Mouse (Mus musculus): Measurements from ENCODE around the gene Arxes1. TPM values are rescaled to one million over a fixed set of nuclear protein-coding genes. Genes with fewer than 3 reads are reported as not detected.
"Not testable (repeated sequence)": the region's sequence is repeated elsewhere in the genome, so short reads cannot be mapped to it uniquely, and the experiment has no call there.

The Arxes1 gene
- polyA plus RNA-seq, 1 experiment from 2014 or later: 27.5 TPM

- no peaks in the 10 kb centered on the region for H3K36me3 ChIP-seq (ENCODE audit: control insufficient read depth, insufficient read depth, low read length)
- H3K27ac ChIP-seq (replicated peaks in 1 of 2; ENCODE audit: control insufficient read depth in 1 of 2, insufficient read depth in 1 of 2, low read depth in 2 of 2, low read length in 2 of 2): no peak overlapping the region
- no peaks in the 10 kb centered on the region for H3K27me3 ChIP-seq (ENCODE audit: control insufficient read depth, insufficient read depth, low read length)
- ATAC-seq (ENCODE audit: insufficient number of reproducible peaks, insufficient read depth, low FRiP score, low read depth): no peak
- no peak overlapping the region for H3K4me3 ChIP-seq (ENCODE audit: control insufficient read depth in 1 of 2, insufficient read depth in 1 of 2, low read depth in 1 of 2, low read length in 2 of 2)
- 16% methylated on average over 2 of the region's 2 CpGs for WGBS
- H3K9me3 ChIP-seq (ENCODE audit: control insufficient read depth, low read length): no peaks in the 10 kb centered on the region
- no peak overlapping the region for H3K9ac ChIP-seq (ENCODE audit: low read length)
- H3K4me2 ChIP-seq (ENCODE audit: low read length): no peak overlapping the region
- no peaks in the 10 kb centered on the region for H3K4me1 ChIP-seq (ENCODE audit: control insufficient read depth in 2 of 2, insufficient read depth in 2 of 2, low read length in 2 of 2)
Measured at GRCm38 (mm10) chrX:136014392-136014791, 18.8 kb upstream of the Arxes1 start.

GRCm38 (mm10) chrX:136030331-136030730 lies 2.8 kb upstream of the Arxes1 start:
- ATAC-seq (ENCODE audit: insufficient number of reproducible peaks, insufficient read depth, low FRiP score, low read depth): no peak
- no peak overlapping the region for H3K4me2 ChIP-seq (ENCODE audit: low read length)
- H3K36me3 ChIP-seq (ENCODE audit: control insufficient read depth, insufficient read depth, low read length): no peaks in the 10 kb centered on the region
- no peaks in the 10 kb centered on the region for H3K27me3 ChIP-seq (ENCODE audit: control insufficient read depth, insufficient read depth, low read length)
- H3K9me3 ChIP-seq (ENCODE audit: control insufficient read depth, low read length): no peaks in the 10 kb centered on the region
- no peaks in the 10 kb centered on the region for H3K4me1 ChIP-seq (ENCODE audit: control insufficient read depth in 2 of 2, insufficient read depth in 2 of 2, low read length in 2 of 2)
- no peak overlapping the region for H3K4me3 ChIP-seq (ENCODE audit: control insufficient read depth in 1 of 2, insufficient read depth in 1 of 2, low read depth in 1 of 2, low read length in 2 of 2)
- 71% methylated on average over 1 of the region's 1 CpGs for WGBS
- H3K9ac ChIP-seq (ENCODE audit: low read length): no peak overlapping the region
- H3K27ac ChIP-seq (replicated peaks in 1 of 2; ENCODE audit: control insufficient read depth in 1 of 2, insufficient read depth in 1 of 2, low read depth in 2 of 2, low read length in 2 of 2): no peak overlapping the region

DNA sequence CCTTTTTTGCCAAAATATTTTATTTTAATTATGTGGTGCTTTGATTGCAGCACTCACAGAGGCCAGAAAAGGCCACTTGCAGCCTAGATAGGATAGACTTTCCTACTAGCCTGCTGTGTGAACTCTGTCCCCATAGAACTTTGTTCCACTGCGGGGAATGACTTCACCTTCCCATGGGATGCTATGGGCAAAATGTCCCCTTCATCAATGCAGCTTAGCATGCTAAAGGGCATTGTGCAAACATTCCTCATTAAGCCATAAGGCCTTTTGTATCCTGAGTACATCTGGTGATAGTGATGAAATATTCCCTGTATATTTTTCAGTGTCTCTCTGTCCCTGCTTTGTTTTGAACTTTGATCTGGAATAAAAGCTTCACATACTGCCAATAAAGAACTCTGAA lies 10.6 kb downstream of the Arxes1 start:
- no peaks in the 10 kb centered on the region for H3K27me3 ChIP-seq (ENCODE audit: control insufficient read depth, insufficient read depth, low read length)
- no peaks in the 10 kb centered on the region for H3K4me1 ChIP-seq (ENCODE audit: control insufficient read depth in 2 of 2, insufficient read depth in 2 of 2, low read length in 2 of 2)
- H3K36me3 ChIP-seq (ENCODE audit: control insufficient read depth, insufficient read depth, low read length): no peaks in the 10 kb centered on the region
- WGBS: 81% methylated on average over 1 of the region's 1 CpGs
- no peak overlapping the region for H3K27ac ChIP-seq (replicated peaks in 1 of 2; ENCODE audit: control insufficient read depth in 1 of 2, insufficient read depth in 1 of 2, low read depth in 2 of 2, low read length in 2 of 2)
- no peak overlapping the region for H3K4me3 ChIP-seq (ENCODE audit: control insufficient read depth in 1 of 2, insufficient read depth in 1 of 2, low read depth in 1 of 2, low read length in 2 of 2)
- no peak overlapping the region for H3K4me2 ChIP-seq (ENCODE audit: low read length)
- H3K9me3 ChIP-seq (ENCODE audit: control insufficient read depth, low read length): no peaks in the 10 kb centered on the region
- no peak overlapping the region for H3K9ac ChIP-seq (ENCODE audit: low read length)
- no peak for ATAC-seq (ENCODE audit: insufficient number of reproducible peaks, insufficient read depth, low FRiP score, low read depth)

- no peaks in the 10 kb centered on the region for H3K4me1 ChIP-seq (ENCODE audit: control insufficient read depth in 2 of 2, insufficient read depth in 2 of 2, low read length in 2 of 2)
- no peak overlapping the region for H3K4me2 ChIP-seq (ENCODE audit: low read length)
- WGBS: 12% methylated on average over 5 of the region's 5 CpGs
- H3K9ac ChIP-seq (ENCODE audit: low read length): no peak overlapping the region
- H3K36me3 ChIP-seq (ENCODE audit: control insufficient read depth, insufficient read depth, low read length): no peaks in the 10 kb centered on the region
- H3K4me3 ChIP-seq (ENCODE audit: control insufficient read depth in 1 of 2, insufficient read depth in 1 of 2, low read depth in 1 of 2, low read length in 2 of 2): no peak overlapping the region
- ATAC-seq (ENCODE audit: insufficient number of reproducible peaks, insufficient read depth, low FRiP score, low read depth): no peak
- H3K27ac ChIP-seq (replicated peaks in 1 of 2; ENCODE audit: control insufficient read depth in 1 of 2, insufficient read depth in 1 of 2, low read depth in 2 of 2, low read length in 2 of 2): no peak overlapping the region
- H3K9me3 ChIP-seq (ENCODE audit: control insufficient read depth, low read length): no peaks in the 10 kb centered on the region
- no peaks in the 10 kb centered on the region for H3K27me3 ChIP-seq (ENCODE audit: control insufficient read depth, insufficient read depth, low read length)
Measured at GRCm38 (mm10) chrX:136047528-136047927, 14.4 kb downstream of the Arxes1 start.

DNA sequence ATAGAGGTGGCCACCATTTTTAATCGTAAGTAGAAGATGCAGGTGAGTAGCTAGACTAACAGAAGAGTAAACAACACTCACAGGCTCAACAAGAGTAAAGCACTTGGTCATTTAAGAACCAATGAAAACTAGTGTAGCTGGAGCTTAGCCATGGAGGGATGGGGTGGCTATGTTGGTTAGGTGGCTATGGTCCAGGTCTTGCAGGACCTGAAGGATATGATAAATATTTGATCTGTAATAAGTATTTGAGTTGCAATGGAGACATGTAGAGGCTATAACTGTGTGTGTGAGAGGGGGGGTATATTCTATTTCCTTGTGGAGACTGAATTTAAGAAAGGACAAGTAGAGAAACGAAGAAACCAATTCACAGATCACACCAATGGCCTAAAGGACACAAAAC lies 18.1 kb downstream of the Arxes1 start:
- ATAC-seq (ENCODE audit: insufficient number of reproducible peaks, insufficient read depth, low FRiP score, low read depth): no peak
- no peak overlapping the region for H3K27ac ChIP-seq (replicated peaks in 1 of 2; ENCODE audit: control insufficient read depth in 1 of 2, insufficient read depth in 1 of 2, low read depth in 2 of 2, low read length in 2 of 2)
- no peaks in the 10 kb centered on the region for H3K27me3 ChIP-seq (ENCODE audit: control insufficient read depth, insufficient read depth, low read length)
- no peaks in the 10 kb centered on the region for H3K9me3 ChIP-seq (ENCODE audit: control insufficient read depth, low read length)
- WGBS: 67% methylated on average over 2 of the region's 2 CpGs
- no peak overlapping the region for H3K4me3 ChIP-seq (ENCODE audit: control insufficient read depth in 1 of 2, insufficient read depth in 1 of 2, low read depth in 1 of 2, low read length in 2 of 2)
- no peak overlapping the region for H3K4me2 ChIP-seq (ENCODE audit: low read length)
- no peaks in the 10 kb centered on the region for H3K4me1 ChIP-seq (ENCODE audit: control insufficient read depth in 2 of 2, insufficient read depth in 2 of 2, low read length in 2 of 2)
- H3K36me3 ChIP-seq (ENCODE audit: control insufficient read depth, insufficient read depth, low read length): no peaks in the 10 kb centered on the region
- H3K9ac ChIP-seq (ENCODE audit: low read length): no peak overlapping the region

- WGBS: 48% methylated on average over 1 of the region's 1 CpGs
- no peak for ATAC-seq (ENCODE audit: insufficient number of reproducible peaks, insufficient read depth, low FRiP score, low read depth)
- H3K9ac ChIP-seq (ENCODE audit: low read length): no peak overlapping the region
Measured at GRCm38 (mm10) chrX:136060698-136061097, 27.5 kb downstream of the Arxes1 start.

DNA sequence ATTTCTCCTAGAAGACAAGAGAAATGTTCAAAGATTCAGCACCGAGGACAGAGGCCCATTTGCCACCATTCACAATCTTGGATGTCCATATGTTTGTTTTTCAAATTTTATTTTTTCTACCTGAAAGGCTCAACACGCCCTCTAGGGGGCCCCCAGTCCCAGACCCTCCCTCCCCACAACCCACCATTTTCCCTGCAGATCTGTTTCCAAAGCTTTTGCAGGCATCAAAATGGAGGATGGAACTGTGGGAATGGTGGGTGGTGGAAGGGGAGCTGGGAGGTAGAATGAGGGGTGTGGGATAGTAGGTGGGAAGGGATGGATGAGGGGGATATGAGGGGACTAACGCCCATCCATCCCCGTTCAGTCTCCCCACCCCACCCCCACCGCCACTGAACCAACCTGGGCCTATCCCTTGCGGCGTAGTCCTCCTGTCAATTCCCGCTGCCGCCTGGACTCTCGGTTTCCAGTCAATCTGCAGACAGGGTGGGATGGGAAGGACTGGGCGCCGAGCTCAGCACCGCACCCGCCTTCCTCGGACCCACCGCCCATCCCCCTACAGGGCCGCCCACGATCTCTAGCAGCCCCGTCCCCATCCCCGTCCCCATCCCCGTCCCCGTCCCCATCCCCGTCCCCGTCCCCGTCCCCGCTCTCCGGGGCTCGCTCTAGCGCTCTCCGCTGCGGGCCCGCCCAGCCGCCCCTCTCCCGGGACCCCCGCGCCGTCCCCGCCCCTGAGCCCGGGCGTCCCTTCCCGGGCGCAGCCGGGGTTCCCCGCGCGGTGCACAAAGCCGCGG lies 34.2 kb downstream of the Arxes1 start:
- 23% methylated on average over 14 of the region's 48 CpGs for WGBS
- Histone ChIP-seq H3K4me2 (ENCODE audit: low read length) (peak overlapping the region; percentile 56), H3K4me3 (ENCODE audit: control insufficient read depth in 1 of 2, insufficient read depth in 1 of 2, low read depth in 1 of 2, low read length in 2 of 2) (peak overlapping the region; percentile 18; a peak in 2 of 4 replicates)
- H3K9ac ChIP-seq (ENCODE audit: low read length); H3K27ac ChIP-seq (replicated peaks in 1 of 2; ENCODE audit: control insufficient read depth in 1 of 2, insufficient read depth in 1 of 2, low read depth in 2 of 2, low read length in 2 of 2); H3K9me3 ChIP-seq (ENCODE audit: control insufficient read depth, low read length); H3K36me3 ChIP-seq (ENCODE audit: control insufficient read depth, insufficient read depth, low read length); H3K27me3 ChIP-seq (ENCODE audit: control insufficient read depth, insufficient read depth, low read length); H3K4me1 ChIP-seq (ENCODE audit: control insufficient read depth in 2 of 2, insufficient read depth in 2 of 2, low read length in 2 of 2): not testable (repeated sequence)
- 0 out of 2 replicates have a peak, but pooled peaks have one; percentile 13 for ATAC-seq (ENCODE audit: insufficient number of reproducible peaks, insufficient read depth, low FRiP score, low read depth)

More at GRCm38 (mm10) chrX:136060698-136061097, 27.5 kb downstream of the Arxes1 start:
- no peak overlapping the region for H3K4me2 ChIP-seq (ENCODE audit: low read length)
- H3K4me3 ChIP-seq (ENCODE audit: control insufficient read depth in 1 of 2, insufficient read depth in 1 of 2, low read depth in 1 of 2, low read length in 2 of 2): no peak overlapping the region
- H3K27ac ChIP-seq (replicated peaks in 1 of 2; ENCODE audit: control insufficient read depth in 1 of 2, insufficient read depth in 1 of 2, low read depth in 2 of 2, low read length in 2 of 2): no peak overlapping the region
- no peaks in the 10 kb centered on the region for H3K4me1 ChIP-seq (ENCODE audit: control insufficient read depth in 2 of 2, insufficient read depth in 2 of 2, low read length in 2 of 2)
- H3K27me3 ChIP-seq (ENCODE audit: control insufficient read depth, insufficient read depth, low read length): no peaks in the 10 kb centered on the region
- no peaks in the 10 kb centered on the region for H3K36me3 ChIP-seq (ENCODE audit: control insufficient read depth, insufficient read depth, low read length)
- no peaks in the 10 kb centered on the region for H3K9me3 ChIP-seq (ENCODE audit: control insufficient read depth, low read length)

DNA sequence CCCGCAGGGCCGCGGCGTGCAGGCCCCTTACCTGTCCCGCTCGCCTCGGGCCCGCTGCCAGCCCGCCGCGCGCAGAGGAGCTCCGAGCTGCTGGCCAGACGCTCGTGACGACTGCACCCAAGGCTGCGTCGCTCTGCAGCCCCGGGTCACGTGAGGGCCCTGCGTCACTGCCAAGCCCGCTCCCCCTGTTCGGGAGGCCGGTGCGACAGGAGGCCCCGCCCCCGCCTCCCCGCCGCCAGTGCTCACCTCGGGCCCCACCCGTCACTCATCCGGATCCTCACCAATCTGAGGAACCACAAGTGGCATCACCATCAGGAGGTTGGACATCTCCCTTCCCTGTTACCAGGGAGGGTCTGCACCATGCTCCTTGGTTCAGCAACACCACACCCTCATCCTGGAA lies 34.9 kb downstream of the Arxes1 start, which contains the start of gene Bex2:
TSS of gene Bex2 (minus strand) at position 217 of the 400 bp plus-strand sequence.
- no CpG with 5 or more reads among the region's 32 CpGs for WGBS
- not testable (repeated sequence) for H3K4me1 ChIP-seq (ENCODE audit: control insufficient read depth in 2 of 2, insufficient read depth in 2 of 2, low read length in 2 of 2); H3K27me3 ChIP-seq (ENCODE audit: control insufficient read depth, insufficient read depth, low read length); H3K27ac ChIP-seq (replicated peaks in 1 of 2; ENCODE audit: control insufficient read depth in 1 of 2, insufficient read depth in 1 of 2, low read depth in 2 of 2, low read length in 2 of 2); H3K9me3 ChIP-seq (ENCODE audit: control insufficient read depth, low read length); H3K9ac ChIP-seq (ENCODE audit: low read length); H3K36me3 ChIP-seq (ENCODE audit: control insufficient read depth, insufficient read depth, low read length)
- H3K4me3 ChIP-seq (ENCODE audit: control insufficient read depth in 1 of 2, insufficient read depth in 1 of 2, low read depth in 1 of 2, low read length in 2 of 2): peak within 1 kb of the TSS; percentile 18; a peak in 2 of 4 replicates
- peak within 1 kb of the TSS; percentile 56 for H3K4me2 ChIP-seq (ENCODE audit: low read length)
- ATAC-seq (ENCODE audit: insufficient number of reproducible peaks, insufficient read depth, low FRiP score, low read depth): peak; percentile 88
